Mouse (Mus musculus) left cerebral cortex, adult 6 months (tissue): ENCODE results near the gene Aqp8. TPM values are rescaled to one million over a fixed set of nuclear protein-coding genes. Genes with fewer than 3 reads are reported as not detected.

Experiments
- long read RNA-seq, 2 experiments: library from polyadenylated mRNA; unstranded; transcript quantifications; one replicate each; pipeline ENCODE4 v2.0.0; 2019 to 2020
- polyA plus RNA-seq: library from polyadenylated mRNA; unstranded; fragments of <200 nt; fragmentation: Nextera tagmentation; gene quantifications from 2 replicates; pipeline ENCODE4 v1.2.3, GENCODE M21; 2021

The Aqp8 gene
- polyA plus RNA-seq = not detected in 2 replicates
- long read RNA-seq, experiment 1 = 0 reads
- long read RNA-seq, experiment 2 = 0 reads

GRCm38 (mm10) chr7:123462070-123462501 lies at the start of gene Aqp8:
Aqp8 (plus strand) TSS chr7:123462291.

GRCm38 (mm10) chr7:123500239-123501219 lies 38.4 kb downstream of the Aqp8 start, which contains the start of gene Zkscan2:
Zkscan2 (minus strand) TSS chr7:123500449.

Other genes with a start within 250 kb of the Aqp8 start
- gene Slc5a11, start 247.5 kb upstream of the Aqp8 start, polyA plus RNA-seq = 0.05 and 0.20 TPM in 2 replicates
- 146 and 162 TPM in 2 replicates for gene Lcmt1, start 92.5 kb upstream of the Aqp8 start, polyA plus RNA-seq
- gene Arhgap17, start 92.4 kb upstream of the Aqp8 start, polyA plus RNA-seq = 1.8 and 3.4 TPM in 2 replicates
- 1.1 TPM in 2 replicates for gene Zkscan2, start 38.2 kb downstream of the Aqp8 start, polyA plus RNA-seq